Mouse (Mus musculus): Measurements from ENCODE around the gene Erp27. TPM values are rescaled to one million over a fixed set of nuclear protein-coding genes. Genes with fewer than 3 reads are reported as not detected.

The Erp27 gene
- polyA plus RNA-seq, 1 experiment from 2014 or later: 0.35 TPM

- 82% methylated on average over 13 of the region's 13 CpGs for WGBS
- Histone ChIP-seq H3K27ac (ENCODE audit: low read length) (peak overlapping the region; percentile 79), H3K27me3 (ENCODE audit: control insufficient read depth, insufficient read depth, low read depth, low read length) (no peaks in the 10 kb centered on the region), H3K4me3 (ENCODE audit: low read length) (no peak overlapping the region), H3K4me1 (replicated peaks; ENCODE audit: control insufficient read depth, insufficient read depth, low read length) (peaks cover 10% of the 10 kb centered on the region), H3K36me3 (ENCODE audit: control insufficient read depth, insufficient read depth, low read length) (no peaks in the 10 kb centered on the region), H3K9me3 (ENCODE audit: control insufficient read depth, low read length) (no peaks in the 10 kb centered on the region), H3K4me2 (ENCODE audit: low read depth, low read length) (peak overlapping the region; percentile 26), H3K9ac (ENCODE audit: low read length) (peak overlapping the region; percentile 45)
- ATAC-seq (ENCODE audit: low read depth): no peak
Measured at GRCm38 (mm10) chr6:136931246-136931645, 9.3 kb upstream of the Erp27 start.

GRCm38 (mm10) chr6:136930677-136931076, 8.7 kb upstream of the Erp27 start:
- Histone ChIP-seq H3K9me3 (ENCODE audit: control insufficient read depth, low read length) (no peaks in the 10 kb centered on the region), H3K27me3 (ENCODE audit: control insufficient read depth, insufficient read depth, low read depth, low read length) (no peaks in the 10 kb centered on the region), H3K27ac (ENCODE audit: low read length) (peak overlapping the region; percentile 79), H3K4me3 (ENCODE audit: low read length) (no peak overlapping the region), H3K4me2 (ENCODE audit: low read depth, low read length) (peak overlapping the region; percentile 26), H3K4me1 (replicated peaks; ENCODE audit: control insufficient read depth, insufficient read depth, low read length) (peaks cover 10% of the 10 kb centered on the region), H3K9ac (ENCODE audit: low read length) (peak overlapping the region; percentile 45), H3K36me3 (ENCODE audit: control insufficient read depth, insufficient read depth, low read length) (no peaks in the 10 kb centered on the region)
- 12% methylated on average over 12 of the region's 12 CpGs for WGBS
- ATAC-seq (ENCODE audit: low read depth): peak; percentile 97

DNA sequence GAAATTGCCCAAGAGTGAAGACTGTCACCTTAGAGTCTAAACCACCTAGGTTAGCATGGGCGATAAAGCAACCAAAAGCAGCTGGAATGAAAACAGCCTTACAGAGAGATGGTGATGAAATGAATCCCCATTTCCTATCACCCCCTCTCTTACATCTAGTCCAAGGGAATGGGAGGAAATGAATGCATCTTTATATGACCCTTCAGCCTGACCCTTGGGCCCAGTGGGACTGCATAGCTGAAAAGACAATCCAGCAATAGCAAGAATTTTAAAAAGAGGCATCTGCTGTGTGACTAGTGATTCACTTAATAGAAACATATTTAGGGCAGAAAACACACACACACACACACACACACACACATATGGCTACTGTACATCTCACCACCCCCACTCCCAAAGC, 5.6 kb upstream of the Erp27 start:
- Histone ChIP-seq H3K4me2 (ENCODE audit: low read depth, low read length) (no peak overlapping the region), H3K36me3 (ENCODE audit: control insufficient read depth, insufficient read depth, low read length) (no peaks in the 10 kb centered on the region), H3K27ac (ENCODE audit: low read length) (no peak overlapping the region), H3K4me1 (replicated peaks; ENCODE audit: control insufficient read depth, insufficient read depth, low read length) (peaks cover 10% of the 10 kb centered on the region), H3K27me3 (ENCODE audit: control insufficient read depth, insufficient read depth, low read depth, low read length) (no peaks in the 10 kb centered on the region), H3K9me3 (ENCODE audit: control insufficient read depth, low read length) (no peaks in the 10 kb centered on the region), H3K9ac (ENCODE audit: low read length) (no peak overlapping the region), H3K4me3 (ENCODE audit: low read length) (no peak overlapping the region)
- no peak for ATAC-seq (ENCODE audit: low read depth)
- 79% methylated on average over 1 of the region's 1 CpGs for WGBS

- Histone ChIP-seq H3K27me3 (ENCODE audit: control insufficient read depth, insufficient read depth, low read depth, low read length) (no peaks in the 10 kb centered on the region), H3K9me3 (ENCODE audit: control insufficient read depth, low read length) (no peaks in the 10 kb centered on the region), H3K27ac (ENCODE audit: low read length) (no peak overlapping the region), H3K9ac (ENCODE audit: low read length) (no peak overlapping the region), H3K4me2 (ENCODE audit: low read depth, low read length) (no peak overlapping the region), H3K4me3 (ENCODE audit: low read length) (no peak overlapping the region), H3K36me3 (ENCODE audit: control insufficient read depth, insufficient read depth, low read length) (no peaks in the 10 kb centered on the region), H3K4me1 (replicated peaks; ENCODE audit: control insufficient read depth, insufficient read depth, low read length) (peaks cover 2% of the 10 kb centered on the region; the same call in 1 of the 2 replicates)
- no peak for ATAC-seq (ENCODE audit: low read depth)
- 51% methylated on average over 8 of the region's 8 CpGs for WGBS
Measured at GRCm38 (mm10) chr6:136925049-136925448, 3.1 kb upstream of the Erp27 start.

- WGBS: 89% methylated on average over 8 of the region's 8 CpGs
- no peaks in the 10 kb centered on the region for H3K27me3 ChIP-seq (ENCODE audit: control insufficient read depth, insufficient read depth, low read depth, low read length)
- no peaks in the 10 kb centered on the region for H3K36me3 ChIP-seq (ENCODE audit: control insufficient read depth, insufficient read depth, low read length)
- H3K4me2 ChIP-seq (ENCODE audit: low read depth, low read length): no peak within 1 kb of the TSS
- no peaks in the 10 kb centered on the region for H3K9me3 ChIP-seq (ENCODE audit: control insufficient read depth, low read length)
- no peak within 1 kb of the TSS for H3K9ac ChIP-seq (ENCODE audit: low read length)
- H3K4me1 ChIP-seq (replicated peaks; ENCODE audit: control insufficient read depth, insufficient read depth, low read length): peaks cover 2% of the 10 kb centered on the region; the same call in 1 of the 2 replicates
- no peak for ATAC-seq (ENCODE audit: low read depth)
- no peak within 1 kb of the TSS for H3K4me3 ChIP-seq (ENCODE audit: low read length)
- no peak within 1 kb of the TSS for H3K27ac ChIP-seq (ENCODE audit: low read length)
Measured at GRCm38 (mm10) chr6:136923532-136923931, 1.6 kb upstream of the Erp27 start, which contains the start of gene Pde6h. Pde6h (plus strand) TSS chr6:136923832.

DNA sequence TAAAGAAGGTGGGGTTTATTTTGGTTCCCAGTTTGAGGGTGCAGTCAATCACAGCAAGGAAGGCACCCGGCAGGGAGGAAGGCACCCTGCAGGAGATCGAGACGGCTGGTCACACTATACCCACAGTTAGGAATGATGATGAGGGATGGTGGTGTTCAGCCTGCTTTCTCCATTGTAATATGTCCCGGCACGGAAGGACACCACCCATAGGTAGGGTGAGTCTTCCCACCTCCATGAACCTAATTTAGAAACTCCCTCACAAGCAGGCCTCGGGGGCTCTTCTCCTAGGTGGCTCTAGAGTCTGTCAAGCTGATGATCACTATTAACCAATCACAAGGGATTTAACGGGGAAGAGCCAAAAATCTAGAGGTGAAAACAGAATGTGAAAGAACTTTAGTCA, 891 bp upstream of the Erp27 start:
- WGBS: 85% methylated on average over 7 of the region's 7 CpGs
- no peak overlapping the region for H3K27ac ChIP-seq (ENCODE audit: low read length)
- no peaks in the 10 kb centered on the region for H3K36me3 ChIP-seq (ENCODE audit: control insufficient read depth, insufficient read depth, low read length)
- H3K4me2 ChIP-seq (ENCODE audit: low read depth, low read length): no peak overlapping the region
- no peaks in the 10 kb centered on the region for H3K9me3 ChIP-seq (ENCODE audit: control insufficient read depth, low read length)
- H3K4me1 ChIP-seq (replicated peaks; ENCODE audit: control insufficient read depth, insufficient read depth, low read length): peaks cover 2% of the 10 kb centered on the region; the same call in 1 of the 2 replicates
- no peak overlapping the region for H3K9ac ChIP-seq (ENCODE audit: low read length)
- no peak overlapping the region for H3K4me3 ChIP-seq (ENCODE audit: low read length)
- ATAC-seq (ENCODE audit: low read depth): no peak
- no peaks in the 10 kb centered on the region for H3K27me3 ChIP-seq (ENCODE audit: control insufficient read depth, insufficient read depth, low read depth, low read length)

- no peaks in the 10 kb centered on the region for H3K27me3 ChIP-seq (ENCODE audit: control insufficient read depth, insufficient read depth, low read depth, low read length)
- no peak overlapping the region for H3K4me3 ChIP-seq (ENCODE audit: low read length)
- no peaks in the 10 kb centered on the region for H3K9me3 ChIP-seq (ENCODE audit: control insufficient read depth, low read length)
- no peak overlapping the region for H3K9ac ChIP-seq (ENCODE audit: low read length)
- ATAC-seq (ENCODE audit: low read depth): no peak
- no peak overlapping the region for H3K4me2 ChIP-seq (ENCODE audit: low read depth, low read length)
- no peak overlapping the region for H3K27ac ChIP-seq (ENCODE audit: low read length)
- no peaks in the 10 kb centered on the region for H3K36me3 ChIP-seq (ENCODE audit: control insufficient read depth, insufficient read depth, low read length)
- 76% methylated on average over 7 of the region's 7 CpGs for WGBS
- H3K4me1 ChIP-seq (replicated peaks; ENCODE audit: control insufficient read depth, insufficient read depth, low read length): peaks cover 2% of the 10 kb centered on the region; the same call in 1 of the 2 replicates
Measured at GRCm38 (mm10) chr6:136921601-136922000, 379 bp downstream of the Erp27 start.

- H3K27ac ChIP-seq (ENCODE audit: low read length): no peak overlapping the region
- no peak overlapping the region for H3K4me2 ChIP-seq (ENCODE audit: low read depth, low read length)
- H3K4me3 ChIP-seq (ENCODE audit: low read length): no peak overlapping the region
- ATAC-seq (ENCODE audit: low read depth): peak; percentile 42
- no peaks in the 10 kb centered on the region for H3K9me3 ChIP-seq (ENCODE audit: control insufficient read depth, low read length)
- no peaks in the 10 kb centered on the region for H3K27me3 ChIP-seq (ENCODE audit: control insufficient read depth, insufficient read depth, low read depth, low read length)
- peaks cover 2% of the 10 kb centered on the region; the same call in 1 of the 2 replicates for H3K4me1 ChIP-seq (replicated peaks; ENCODE audit: control insufficient read depth, insufficient read depth, low read length)
- H3K36me3 ChIP-seq (ENCODE audit: control insufficient read depth, insufficient read depth, low read length): no peaks in the 10 kb centered on the region
- 34% methylated on average over 16 of the region's 16 CpGs for WGBS
- H3K9ac ChIP-seq (ENCODE audit: low read length): no peak overlapping the region
Measured at GRCm38 (mm10) chr6:136920320-136921257, 1.4 kb downstream of the Erp27 start.

GRCm38 (mm10) chr6:136917885-136918284, 4.1 kb downstream of the Erp27 start:
- Histone ChIP-seq H3K27ac (ENCODE audit: low read length) (peak overlapping the region; percentile 55; the same call in 1 of the 2 replicates), H3K27me3 (ENCODE audit: control insufficient read depth, insufficient read depth, low read depth, low read length) (no peaks in the 10 kb centered on the region), H3K9me3 (ENCODE audit: control insufficient read depth, low read length) (no peaks in the 10 kb centered on the region), H3K36me3 (ENCODE audit: control insufficient read depth, insufficient read depth, low read length) (no peaks in the 10 kb centered on the region), H3K4me3 (ENCODE audit: low read length) (no peak overlapping the region), H3K9ac (ENCODE audit: low read length) (no peak overlapping the region), H3K4me1 (replicated peaks; ENCODE audit: control insufficient read depth, insufficient read depth, low read length) (peaks cover 14% of the 10 kb centered on the region), H3K4me2 (ENCODE audit: low read depth, low read length) (no peak overlapping the region)
- WGBS: 5% methylated on average over 2 of the region's 2 CpGs
- ATAC-seq (ENCODE audit: low read depth): 0 out of 2 replicates have a peak, but pooled peaks have one; percentile 10

Data from lung, embryonic 16.5 days (tissue).